Mouse (Mus musculus) lung, adult 18-20 months (tissue): ENCODE data around the gene Chd1l.

Source experiments
- DNase-seq, 2 experiments: peaks; one replicate each; pipeline ENCODE4 v3.0.0; 2022; ENCODE audit warnings: mixed read lengths in 2 of 2

The Chd1l gene

GRCm38 (mm10) chr3:97521946-97522731 lies 87.9 kb downstream of the Chd1l start:
- DNase-seq, result no peak

- no peak for DNase-seq
Observed at GRCm38 (mm10) chr3:97519883-97520282, 90.1 kb downstream of the Chd1l start.

- DNase-seq, result no peak
Observed at GRCm38 (mm10) chr3:97512296-97512695, 97.7 kb downstream of the Chd1l start.
